Mouse (Mus musculus) right cerebral cortex, postnatal 25 days (tissue): Measurements from ENCODE around the gene Gm20388.
"Not testable (repeated sequence)": the region's sequence is repeated elsewhere in the genome, so short reads cannot be mapped to it uniquely, and the experiment has no call there.

Experiments
- DNase-seq: peaks from one replicate; pipeline ENCODE4 v3.0.0; 2022

Gene Gm20388

DNA sequence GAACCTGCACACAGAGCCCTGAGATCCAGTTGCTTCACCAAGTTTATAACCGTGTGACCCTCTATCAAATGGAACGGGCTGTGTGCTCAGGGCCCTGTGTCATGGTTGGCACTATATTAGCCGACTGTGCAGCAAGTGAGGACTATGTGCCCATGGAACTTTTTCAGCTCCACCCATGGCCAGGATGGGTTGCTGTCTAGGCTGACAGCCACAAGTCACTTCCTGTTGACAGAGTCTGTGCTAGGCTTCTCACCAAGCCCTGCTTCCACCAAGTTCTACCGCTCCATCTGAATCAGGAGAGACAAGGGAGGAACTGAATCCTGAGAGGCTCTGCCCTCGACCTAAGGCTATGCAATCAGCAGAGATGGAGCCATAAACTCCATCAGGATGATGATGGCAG is 2650.6 kb downstream of the Gm20388 start:
- no peak for DNase-seq

DNA sequence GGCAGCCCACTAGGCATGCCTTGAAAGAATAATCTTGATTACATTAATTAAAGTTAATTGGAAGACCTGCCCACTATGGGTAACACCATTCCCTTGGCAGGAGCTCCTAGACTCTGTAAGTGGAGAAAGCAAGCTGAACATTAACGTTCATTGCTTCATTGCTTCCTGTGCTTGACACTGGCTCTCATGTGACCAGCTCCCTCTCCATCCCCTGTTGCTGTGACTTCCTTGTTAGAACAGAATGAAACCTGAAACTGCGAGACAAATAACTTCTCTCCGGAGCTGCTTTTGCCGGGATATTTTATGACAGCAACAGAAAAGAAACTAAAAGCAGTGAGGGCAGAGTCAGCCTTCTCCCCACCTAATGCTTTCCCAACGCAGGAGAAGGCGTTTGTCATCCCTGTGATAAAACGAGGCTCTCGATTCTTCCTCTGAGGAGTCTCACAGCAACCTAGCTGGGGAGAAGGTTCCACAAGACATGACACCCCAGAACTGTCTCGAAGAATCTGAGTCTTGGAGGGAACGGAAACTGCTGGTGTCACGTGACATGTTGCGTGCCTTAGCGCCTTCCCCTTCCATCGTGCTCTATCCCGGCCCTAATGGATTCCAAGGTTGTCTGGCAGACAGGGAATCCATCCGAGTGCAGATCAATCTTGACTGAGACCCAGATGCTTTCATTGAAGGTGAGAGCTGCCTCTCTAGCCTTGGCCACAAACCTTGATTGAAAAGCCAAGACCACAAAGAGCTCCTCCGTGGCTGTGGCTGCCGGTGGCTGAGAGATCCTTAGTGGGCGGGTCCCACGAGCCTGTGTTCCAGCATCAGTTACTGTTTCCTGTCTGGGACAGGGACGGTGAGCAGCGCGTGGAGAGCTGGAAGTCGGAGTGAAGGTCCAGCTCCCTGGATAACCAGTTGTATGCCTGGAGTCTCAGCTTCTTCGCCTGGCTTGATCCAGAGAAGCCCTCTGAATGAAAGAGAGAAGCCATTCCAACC is 2654.0 kb downstream of the Gm20388 start:
- DNase-seq = no peak

DNA sequence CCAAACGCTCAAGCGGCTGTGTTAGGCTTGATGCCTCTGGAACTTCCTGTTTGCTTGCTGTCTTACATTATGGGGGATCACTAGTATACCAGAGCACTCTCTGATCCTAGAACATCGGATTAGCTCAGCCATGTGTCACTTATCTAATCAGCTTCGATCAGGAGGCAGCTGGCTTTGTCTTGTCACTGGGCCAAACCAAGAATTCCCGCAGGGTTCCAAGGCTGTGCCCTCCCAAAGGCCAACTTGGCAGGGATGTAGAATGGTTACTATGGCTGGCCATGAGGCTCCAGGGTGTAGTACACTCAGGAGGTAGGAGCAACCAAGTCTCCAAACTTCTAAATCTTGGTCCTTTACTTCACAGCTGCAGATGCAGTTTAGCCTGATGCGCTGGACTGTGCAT is 2656.1 kb downstream of the Gm20388 start:
- no peak for DNase-seq

DNA sequence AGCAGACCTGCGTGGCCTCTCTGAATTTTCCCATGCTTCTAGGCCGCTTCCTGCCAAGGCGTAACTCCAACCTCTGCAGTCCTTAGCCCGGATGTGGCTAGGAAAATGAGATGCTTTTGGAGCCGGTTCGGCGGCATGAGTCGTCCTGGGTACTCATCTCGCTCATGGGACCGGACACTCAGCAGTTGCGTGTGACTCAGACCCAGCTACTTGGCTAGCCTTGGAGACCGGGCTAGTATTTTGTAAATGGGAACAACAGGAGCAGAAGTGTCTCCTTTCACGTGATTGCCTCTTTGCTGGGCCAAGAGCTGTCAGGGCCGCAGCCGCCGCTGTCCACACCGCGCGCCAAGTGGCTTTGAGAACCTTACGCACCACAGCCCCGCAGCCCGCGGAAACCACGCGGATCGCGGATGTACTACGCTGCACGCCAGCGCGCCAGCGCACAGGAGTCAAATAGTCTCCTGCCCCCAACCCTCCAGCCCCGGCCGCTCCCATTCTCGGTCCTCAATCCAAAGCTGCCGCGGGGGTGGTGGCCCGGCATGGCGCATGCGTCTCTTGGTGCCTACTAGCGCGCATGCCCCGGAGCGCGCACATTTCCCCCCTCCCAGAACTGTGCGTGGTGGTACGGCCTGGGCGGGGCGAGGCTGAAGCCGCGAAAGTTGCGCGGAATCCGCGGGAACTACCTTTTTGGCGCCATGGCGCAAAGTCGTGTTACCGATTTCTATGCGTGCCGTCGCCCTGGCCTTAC is 2656.9 kb downstream of the Gm20388 start, which contains the start of gene Cdt1:
TSS of gene Cdt1 (plus strand) at position 655 of the 748 bp plus-strand sequence.
- DNase-seq = peak; percentile 96

DNA sequence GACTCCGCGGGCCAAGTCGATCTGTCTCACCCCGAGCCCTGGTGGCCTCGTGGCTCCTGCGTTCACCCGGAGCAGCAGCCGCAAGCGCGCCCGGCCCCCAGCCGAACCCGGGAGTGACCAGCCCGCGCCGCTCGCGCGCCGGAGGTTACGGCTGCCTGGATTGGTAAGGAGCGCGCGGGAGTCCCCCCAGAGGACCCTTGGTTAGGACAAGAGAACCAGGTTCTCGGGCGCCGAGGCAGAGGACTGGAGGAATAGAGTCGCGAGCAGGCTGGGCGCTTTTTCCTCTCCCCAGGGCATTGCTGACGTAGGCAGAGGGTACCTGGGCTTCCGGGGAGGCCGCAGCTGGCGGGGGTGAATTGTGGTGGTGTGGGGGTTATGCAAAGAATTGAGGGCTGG is 2657.5 kb downstream of the Gm20388 start:
- DNase-seq = no peak

GRCm38 (mm10) chr8:122568881-122569309 is 2658.3 kb downstream of the Gm20388 start:
- no peak for DNase-seq

- no peak for DNase-seq
Measured at GRCm38 (mm10) chr8:122569329-122569728, 2658.7 kb downstream of the Gm20388 start.

GRCm38 (mm10) chr8:122569996-122570395 is 2659.4 kb downstream of the Gm20388 start:
- no peak for DNase-seq

- DNase-seq = no peak
Measured at GRCm38 (mm10) chr8:122571153-122571552, 2660.5 kb downstream of the Gm20388 start.

- no peak for DNase-seq
Measured at GRCm38 (mm10) chr8:122571750-122572267, 2661.2 kb downstream of the Gm20388 start.

DNA sequence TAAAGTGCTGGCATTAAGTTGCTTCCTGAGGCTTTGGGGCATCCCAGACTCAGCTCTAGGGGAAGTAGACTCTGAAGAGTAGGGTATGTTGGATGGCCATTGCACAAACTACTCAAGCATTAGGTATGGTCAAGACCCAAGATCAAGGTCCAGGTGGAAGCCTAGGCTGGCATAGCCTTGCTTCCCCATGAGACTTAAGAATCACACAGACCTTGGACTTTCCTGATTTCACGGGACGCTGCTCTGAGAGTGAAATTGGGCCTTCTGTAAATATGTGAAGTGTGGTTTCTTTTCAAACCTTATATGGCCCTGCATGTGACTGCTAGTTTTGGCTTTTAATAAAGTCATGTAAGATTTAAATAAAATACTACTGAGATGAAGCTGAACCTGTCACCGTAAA is 2662.1 kb downstream of the Gm20388 start:
- DNase-seq = no peak

GRCm38 (mm10) chr8:122573176-122573575 is 2662.5 kb downstream of the Gm20388 start:
- DNase-seq = not testable (repeated sequence)

DNA sequence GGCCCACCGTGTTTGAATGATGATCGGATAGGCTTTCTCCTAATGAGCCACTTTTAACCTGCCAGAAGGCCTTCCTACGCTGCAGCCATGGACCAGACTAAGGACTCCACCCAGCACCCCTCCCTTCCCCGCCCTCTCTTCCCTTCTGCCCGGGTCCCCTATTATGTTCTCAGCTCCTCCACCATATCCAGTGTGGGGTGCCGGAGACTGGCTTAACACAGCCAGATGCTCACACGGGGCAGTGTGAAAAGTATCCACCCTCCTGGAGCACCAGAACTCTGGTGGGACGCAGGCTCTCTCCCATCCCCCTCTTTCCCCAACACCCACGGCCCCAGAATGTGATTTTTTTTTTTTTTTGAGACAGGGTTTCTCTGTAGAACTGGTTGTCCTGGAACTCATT is 2662.9 kb downstream of the Gm20388 start:
- no peak for DNase-seq

GRCm38 (mm10) chr8:122574264-122574663 is 2663.6 kb downstream of the Gm20388 start:
- no peak for DNase-seq

- DNase-seq = no peak
Measured at GRCm38 (mm10) chr8:122574667-122575251, 2664.1 kb downstream of the Gm20388 start.

GRCm38 (mm10) chr8:122575286-122575685 is 2664.6 kb downstream of the Gm20388 start:
- no peak for DNase-seq

DNA sequence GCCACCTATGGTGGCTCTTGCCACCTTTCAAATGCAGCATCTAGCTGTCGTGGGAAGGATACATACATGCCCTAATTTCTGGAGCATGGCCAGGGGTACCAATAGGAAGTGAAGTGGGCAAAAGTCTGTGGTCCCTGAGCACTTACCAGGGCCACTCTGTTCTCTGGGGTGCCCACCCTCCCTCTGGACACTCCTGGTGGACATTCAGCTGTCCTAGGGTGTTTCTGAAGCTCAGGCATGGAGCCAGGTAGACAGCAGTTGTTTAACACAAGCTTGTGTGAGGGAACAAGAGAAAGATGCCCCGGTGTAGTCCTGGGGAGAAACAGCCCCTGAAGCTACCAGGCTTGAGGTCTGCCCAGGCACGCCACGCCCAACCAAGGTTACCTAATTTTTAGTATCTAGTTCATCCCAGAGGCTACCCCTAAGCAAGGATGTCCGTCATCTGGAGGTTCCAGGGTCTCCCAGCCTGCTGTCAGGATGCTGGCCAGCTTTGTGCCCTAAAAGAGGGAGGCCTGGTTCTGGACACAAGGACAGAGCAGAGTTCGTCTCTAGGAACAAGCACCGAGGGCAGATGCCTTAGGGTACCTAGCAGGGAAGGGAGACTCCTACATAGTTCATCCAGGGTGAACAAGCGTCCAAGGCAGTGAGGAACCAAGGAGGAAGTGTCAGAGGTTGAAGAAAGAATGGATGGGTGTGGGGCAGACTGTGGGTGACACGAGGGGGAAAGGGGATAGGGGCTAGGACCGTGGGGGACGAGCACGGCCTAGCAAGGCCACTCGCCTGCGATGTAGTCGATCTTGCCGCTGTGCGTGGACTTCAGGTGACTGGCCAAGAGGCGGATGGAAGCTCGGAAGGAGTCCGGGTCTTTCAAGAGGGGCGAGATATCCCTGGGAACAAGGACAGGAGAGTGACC is 2665.3 kb downstream of the Gm20388 start:
- no peak for DNase-seq

DNA sequence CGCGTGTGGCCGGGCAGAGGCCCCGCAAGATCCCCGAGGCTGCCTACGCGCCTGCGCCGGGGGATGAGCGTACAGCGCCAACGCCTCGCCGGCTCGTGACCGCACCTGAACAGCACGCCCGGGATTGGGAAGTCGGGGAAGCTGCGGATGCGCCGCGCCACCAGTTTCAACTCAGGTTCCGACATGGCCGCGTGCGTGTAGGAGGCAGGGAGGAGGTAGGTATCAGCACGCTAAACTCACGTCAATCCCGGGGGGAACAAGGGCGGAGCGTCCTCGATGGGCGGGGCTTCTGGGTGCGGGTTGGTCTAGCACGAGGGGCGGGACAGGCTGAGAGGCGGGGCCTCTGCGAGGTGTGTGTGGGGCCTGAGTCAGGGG is 2666.0 kb downstream of the Gm20388 start, which contains the start of gene Aprt:
TSS of gene Aprt (minus strand) at position 262 of the 375 bp plus-strand sequence.
- DNase-seq = peak; percentile 93

DNA sequence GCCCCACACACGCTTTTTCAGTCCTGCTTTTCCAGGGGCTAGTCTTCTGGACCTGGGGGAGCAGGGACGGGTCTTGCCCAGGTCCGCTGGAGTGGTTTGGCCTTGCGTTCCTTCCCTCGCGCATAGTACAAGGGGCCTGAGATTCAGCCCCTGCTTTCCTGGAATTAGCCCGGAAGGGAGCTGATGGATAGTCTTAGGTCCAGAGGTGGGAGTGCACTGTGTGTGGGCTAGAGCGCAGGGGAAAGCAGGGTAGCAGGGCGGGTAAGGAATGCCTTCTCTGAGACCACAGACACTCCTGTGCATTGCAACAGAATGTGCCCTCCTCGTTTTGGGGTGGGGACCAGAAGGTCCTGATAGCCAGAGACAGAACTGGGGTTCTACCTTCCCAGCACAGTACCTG is 2666.5 kb downstream of the Gm20388 start:
- no peak for DNase-seq

DNA sequence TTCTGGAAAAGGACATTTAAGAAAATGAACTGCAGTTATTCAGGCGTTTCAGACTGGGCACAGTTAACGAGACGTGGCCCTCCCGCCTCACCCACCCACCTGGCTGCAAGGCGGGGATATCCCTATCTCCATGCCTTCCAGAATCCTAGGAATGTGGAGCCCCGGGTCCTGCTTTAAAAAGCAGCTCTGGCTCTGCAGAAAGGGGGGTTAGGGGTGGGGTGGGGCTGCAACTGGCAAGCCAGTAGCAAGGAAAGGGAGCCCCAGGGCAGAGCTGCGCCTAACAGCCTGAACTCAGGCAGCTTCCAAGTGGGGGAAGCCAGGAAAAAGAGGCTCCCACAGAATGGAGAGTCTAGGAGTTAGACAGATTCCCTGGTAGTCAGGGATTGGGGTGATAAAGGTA is 2668.6 kb downstream of the Gm20388 start:
- no peak for DNase-seq

DNA sequence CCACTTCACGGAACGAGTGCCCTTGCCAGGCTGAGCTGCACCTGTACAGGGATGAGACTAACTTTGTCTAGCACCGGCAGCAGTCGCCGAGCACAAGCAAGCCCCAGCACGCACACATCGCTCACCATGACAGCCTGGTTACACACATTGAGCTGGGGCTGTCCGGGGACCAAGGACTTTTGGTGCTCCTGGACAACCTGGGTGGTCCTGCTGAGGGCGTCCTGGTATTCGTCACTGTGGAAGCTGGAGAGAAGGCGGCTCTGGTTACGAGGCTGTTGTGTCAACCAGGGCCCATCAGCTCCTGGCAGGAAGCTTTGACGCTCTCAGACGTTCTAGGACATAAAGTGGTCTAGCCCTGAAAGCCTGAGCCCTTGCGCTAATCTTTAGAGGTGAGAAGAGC is 2670.3 kb downstream of the Gm20388 start:
- no peak for DNase-seq

- no peak for DNase-seq
Measured at GRCm38 (mm10) chr8:122584981-122585380, 2674.3 kb downstream of the Gm20388 start.
